Mouse (Mus musculus): ENCODE measurements around the gene Sart1.
"Not testable (repeated sequence)": the region's sequence is repeated elsewhere in the genome, so short reads cannot be mapped to it uniquely, and the experiment has no call there.

The Sart1 gene

GRCm38 (mm10) chr19:5414534-5414957 lies 26.0 kb upstream of the Sart1 start:
- DNase-seq (ENCODE audit: low spot score) = no peak

GRCm38 (mm10) chr19:5413840-5414239 lies 25.3 kb upstream of the Sart1 start:
- no peak for DNase-seq (ENCODE audit: low spot score)

- DNase-seq (ENCODE audit: low spot score) = no peak
These were observed 23.5 kb upstream of the Sart1 start for GRCm38 (mm10) chr19:5411961-5412360.

- no peak for DNase-seq (ENCODE audit: low spot score)
These were observed 22.1 kb upstream of the Sart1 start for GRCm38 (mm10) chr19:5410641-5411040.

GRCm38 (mm10) chr19:5409068-5409467 lies 20.6 kb upstream of the Sart1 start:
- DNase-seq (ENCODE audit: low spot score) = no peak

GRCm38 (mm10) chr19:5408057-5409001 lies 19.8 kb upstream of the Sart1 start:
- DNase-seq (ENCODE audit: low spot score) = no peak

GRCm38 (mm10) chr19:5407133-5407532 lies 18.6 kb upstream of the Sart1 start:
- no peak for DNase-seq (ENCODE audit: low spot score)

GRCm38 (mm10) chr19:5406531-5407126 lies 18.1 kb upstream of the Sart1 start:
- DNase-seq (ENCODE audit: low spot score) = not testable (repeated sequence)

- no peak for DNase-seq (ENCODE audit: low spot score)
These were observed 17.4 kb upstream of the Sart1 start for GRCm38 (mm10) chr19:5405924-5406323.

- no peak for DNase-seq (ENCODE audit: low spot score)
These were observed 13.8 kb upstream of the Sart1 start, which contains the start of gene Tsga10ip for GRCm38 (mm10) chr19:5402293-5402692. Tsga10ip (minus strand) TSS chr19:5402526.

- not testable (repeated sequence) for DNase-seq (ENCODE audit: low spot score)
These were observed 12.6 kb upstream of the Sart1 start for GRCm38 (mm10) chr19:5401073-5401472.

GRCm38 (mm10) chr19:5395371-5395770 lies 6.9 kb upstream of the Sart1 start:
- no peak for DNase-seq (ENCODE audit: low spot score)

GRCm38 (mm10) chr19:5394168-5394567 lies 5.7 kb upstream of the Sart1 start:
- DNase-seq (ENCODE audit: low spot score) = no peak

- DNase-seq (ENCODE audit: low spot score) = no peak
These were observed 4.4 kb upstream of the Sart1 start for GRCm38 (mm10) chr19:5392892-5393291.

- no peak for DNase-seq (ENCODE audit: low spot score)
These were observed 1.9 kb upstream of the Sart1 start for GRCm38 (mm10) chr19:5390416-5390815.

- DNase-seq (ENCODE audit: low spot score) = no peak
These were observed 1.1 kb upstream of the Sart1 start for GRCm38 (mm10) chr19:5389647-5390046.

- no peak for DNase-seq (ENCODE audit: low spot score)
These were observed 477 bp downstream of the Sart1 start for GRCm38 (mm10) chr19:5388011-5388441.

GRCm38 (mm10) chr19:5384715-5385114 lies 3.8 kb downstream of the Sart1 start:
- no peak for DNase-seq (ENCODE audit: low spot score)

GRCm38 (mm10) chr19:5383326-5383725 lies 5.2 kb downstream of the Sart1 start:
- DNase-seq (ENCODE audit: low spot score) = no peak

GRCm38 (mm10) chr19:5377446-5377845 lies 11.1 kb downstream of the Sart1 start:
- no peak for DNase-seq (ENCODE audit: low spot score)

- DNase-seq (ENCODE audit: low spot score) = no peak
These were observed 13.8 kb downstream of the Sart1 start for GRCm38 (mm10) chr19:5374748-5375147.

GRCm38 (mm10) chr19:5374177-5374576 lies 14.3 kb downstream of the Sart1 start:
- DNase-seq (ENCODE audit: low spot score) = no peak

- DNase-seq (ENCODE audit: low spot score) = no peak
These were observed 15.8 kb downstream of the Sart1 start for GRCm38 (mm10) chr19:5372724-5373123.
